Mouse (Mus musculus) neutrophil, adult 65 days (primary cell): ENCODE data around the gene Nmral1. TPM values are rescaled to one million over a fixed set of nuclear protein-coding genes. Genes with fewer than 3 reads are reported as not detected.

ENCODE experiments used
- total RNA-seq: library from RNA; stranded (reverse); gene quantifications from 2 replicates; pipeline ENCODE4 v1.2.4, GENCODE M21; 2023

The Nmral1 gene
- total RNA-seq, result 12.3 and 12.5 TPM in 2 replicates

GRCm38 (mm10) chr16:4718753-4719518 is at the start of gene Nmral1:
Gene Nmral1 (minus strand): TSS chr16:4719356.

GRCm38 (mm10) chr16:4725780-4726527 is 6.8 kb upstream of the Nmral1 start, which contains the start of gene Hmox2:
Gene Hmox2 (plus strand): TSS chr16:4726361.

GRCm38 (mm10) chr16:4679121-4680018 is 39.8 kb downstream of the Nmral1 start, which contains the start of gene Coro7:
Gene Coro7 (minus strand): TSS chr16:4679777.

Other genes with a start within 250 kb of the Nmral1 start
- gene Srl, start 177.5 kb downstream of the Nmral1 start, total RNA-seq, result 0.41 and 0.64 TPM in 2 replicates
- 6.7 and 8.5 TPM in 2 replicates for gene Tfap4, start 159.5 kb downstream of the Nmral1 start, total RNA-seq
- gene Glis2, start 124.6 kb downstream of the Nmral1 start, total RNA-seq, result 0.38 and 0.88 TPM in 2 replicates
- gene Pam16, start 94.4 kb downstream of the Nmral1 start, total RNA-seq, result 28.9 and 42.8 TPM in 2 replicates
- gene Vasn, start 79.4 kb downstream of the Nmral1 start, total RNA-seq, result 0.32 TPM in 2 replicates
- 6.0 TPM in 2 replicates for gene Dnaja3, start 79.4 kb downstream of the Nmral1 start, total RNA-seq
- gene Coro7, start 39.6 kb downstream of the Nmral1 start, total RNA-seq, result 229 and 325 TPM in 2 replicates
- gene Hmox2, start 7.0 kb upstream of the Nmral1 start, total RNA-seq, result 38.0 and 39.2 TPM in 2 replicates
- 17.8 and 20.7 TPM in 2 replicates for gene Cdip1, start 70.9 kb upstream of the Nmral1 start, total RNA-seq
- not detected in 2 replicates for gene 4930562C15Rik, start 116.1 kb upstream of the Nmral1 start, total RNA-seq
- 53.8 and 60.0 TPM in 2 replicates for gene Ubald1, start 161.0 kb upstream of the Nmral1 start, total RNA-seq
- 55.0 and 72.6 TPM in 2 replicates for gene Mgrn1, start 166.9 kb upstream of the Nmral1 start, total RNA-seq
- 24.3 and 26.9 TPM in 2 replicates for gene Nudt16l1, start 219.4 kb upstream of the Nmral1 start, total RNA-seq
- gene Anks3, start 244.8 kb upstream of the Nmral1 start, total RNA-seq, result 50.7 and 64.6 TPM in 2 replicates